Mouse (Mus musculus) lung, embryonic 16.5 days (tissue): ENCODE measurements around the gene Cnn1. TPM values are rescaled to one million over a fixed set of nuclear protein-coding genes. Genes with fewer than 3 reads are reported as not detected.
"Not testable (repeated sequence)": the region's sequence is repeated elsewhere in the genome, so short reads cannot be mapped to it uniquely, and the experiment has no call there.

Source experiments
- ATAC-seq: fragments of 200-750 bp; cut with Nextera tagmentation; 2 replicates; pipeline ENCODE4 v1.8.0; 2017; ENCODE audit warnings: low read depth, mild to moderate bottlenecking, moderate library complexity
- H3K27ac ChIP-seq: fragments of 300-500 bp; sonication (generic); 2 replicates; pipeline ENCODE4 v1.5.1; 2014; ENCODE audit warnings: mild to moderate bottlenecking, control low read depth, low read length
- H3K27me3 ChIP-seq: fragments of 300-500 bp; sonication (generic); 2 replicates; pipeline ENCODE4 v1.6.1; 2014; ENCODE audit warnings: low read depth, low read length, mixed read lengths; ENCODE audit not compliant: control insufficient read depth, insufficient read depth
- H3K36me3 ChIP-seq: fragments of 300-500 bp; sonication (generic); 2 replicates; pipeline ENCODE4 v1.6.1; 2014; ENCODE audit warnings: low read length; ENCODE audit not compliant: control insufficient read depth, insufficient read depth
- H3K4me1 ChIP-seq: fragments of 300-500 bp; sonication (generic); replicated peaks from 2 replicates; pipeline ENCODE4 v1.6.1; 2014; ENCODE audit warnings: low read length, mixed read lengths; ENCODE audit not compliant: control insufficient read depth, insufficient read depth
- H3K4me2 ChIP-seq: fragments of 300-500 bp; sonication (generic); 2 replicates; pipeline ENCODE4 v1.6.1; 2014; ENCODE audit warnings: low read depth, low read length, control low read depth
- H3K4me3 ChIP-seq: fragments of 300-500 bp; sonication (generic); 2 replicates; pipeline ENCODE4 v1.5.1; 2014; ENCODE audit warnings: mild to moderate bottlenecking, low read length, control low read depth
- H3K9ac ChIP-seq: fragments of 300-500 bp; sonication (generic); 2 replicates; pipeline ENCODE4 v1.6.1; 2014; ENCODE audit warnings: low read length, control low read depth
- H3K9me3 ChIP-seq: fragments of 300-500 bp; sonication (generic); 2 replicates; pipeline ENCODE4 v1.6.1; 2016; ENCODE audit warnings: low read length; ENCODE audit not compliant: control insufficient read depth
- WGBS: fragments of 180-500 bp; shearing (Covaris S2); extraction: QIAGEN DNeasy Blood & Tissue Kit; methylation state at CpG from one replicate; pipeline ENCODE4 v1.1.7; 2014; 5-methylcytosine and 5-hydroxymethylcytosine counted together
- polyA plus RNA-seq: library from polyadenylated mRNA; unstranded; fragments of >200 nt; fragmentation: Nextera tagmentation; extraction: Ambion mirVana; gene quantifications from 2 replicates; pipeline ENCODE4 v1.2.1, GENCODE M21; 2015

The Cnn1 gene
- polyA plus RNA-seq, 1 experiment from 2014 or later, result 49.5 TPM

DNA sequence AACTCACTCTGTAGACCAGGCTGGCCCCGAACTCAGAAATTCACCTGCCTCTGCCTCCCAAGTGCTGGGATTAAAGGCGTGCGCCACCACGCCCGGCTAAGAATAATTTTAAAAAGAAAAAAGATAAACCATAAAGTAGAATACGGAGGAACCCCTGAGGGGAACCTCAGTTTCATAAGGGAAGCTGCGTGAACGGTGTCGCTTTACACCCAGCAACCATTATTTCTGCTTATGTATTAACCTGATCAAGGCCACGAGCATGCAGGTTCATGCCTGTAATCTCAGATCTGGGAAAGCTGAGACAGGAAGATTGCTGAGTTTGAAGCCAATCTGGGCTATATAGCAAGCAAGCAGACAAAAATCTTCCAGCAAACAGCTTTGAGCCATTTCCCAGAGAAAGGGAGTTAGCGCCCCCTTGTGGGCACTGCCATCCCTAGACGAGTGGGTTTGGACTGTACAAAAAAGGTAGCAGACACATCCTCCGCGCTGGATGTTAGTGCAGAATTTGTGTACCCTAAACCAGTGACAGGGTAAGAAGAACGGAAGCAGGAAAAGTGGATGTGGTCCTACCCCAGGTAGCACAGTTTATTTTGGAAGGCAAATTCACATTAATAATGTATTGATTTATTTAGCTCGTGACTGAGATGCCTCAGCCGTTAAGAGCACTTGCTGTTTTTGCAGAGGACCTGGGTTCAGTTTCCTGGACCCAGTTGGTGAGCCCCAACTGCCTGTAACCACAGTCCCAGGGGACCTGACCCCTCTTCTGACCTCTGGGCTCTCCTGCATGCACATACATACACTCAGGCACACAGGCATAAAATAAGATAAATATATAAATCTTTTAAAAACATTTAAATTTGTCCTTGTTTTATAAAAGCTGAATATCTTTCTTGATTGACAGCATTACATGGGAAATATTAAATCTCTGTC lies 44.4 kb downstream of the Cnn1 start:
- Histone ChIP-seq H3K36me3 (no peaks in the 10 kb centered on the region), H3K4me2 (no peak overlapping the region), H3K27me3 (no peaks in the 10 kb centered on the region), H3K4me3 (no peak overlapping the region), H3K9me3 (peaks cover 3% of the 10 kb centered on the region; the same call in 1 of the 2 replicates), H3K4me1 (no peaks in the 10 kb centered on the region), H3K9ac (no peak overlapping the region), H3K27ac (no peak overlapping the region)
- ATAC-seq, result peak; percentile 71
- WGBS, result 51% methylated on average over 17 of the region's 17 CpGs

DNA sequence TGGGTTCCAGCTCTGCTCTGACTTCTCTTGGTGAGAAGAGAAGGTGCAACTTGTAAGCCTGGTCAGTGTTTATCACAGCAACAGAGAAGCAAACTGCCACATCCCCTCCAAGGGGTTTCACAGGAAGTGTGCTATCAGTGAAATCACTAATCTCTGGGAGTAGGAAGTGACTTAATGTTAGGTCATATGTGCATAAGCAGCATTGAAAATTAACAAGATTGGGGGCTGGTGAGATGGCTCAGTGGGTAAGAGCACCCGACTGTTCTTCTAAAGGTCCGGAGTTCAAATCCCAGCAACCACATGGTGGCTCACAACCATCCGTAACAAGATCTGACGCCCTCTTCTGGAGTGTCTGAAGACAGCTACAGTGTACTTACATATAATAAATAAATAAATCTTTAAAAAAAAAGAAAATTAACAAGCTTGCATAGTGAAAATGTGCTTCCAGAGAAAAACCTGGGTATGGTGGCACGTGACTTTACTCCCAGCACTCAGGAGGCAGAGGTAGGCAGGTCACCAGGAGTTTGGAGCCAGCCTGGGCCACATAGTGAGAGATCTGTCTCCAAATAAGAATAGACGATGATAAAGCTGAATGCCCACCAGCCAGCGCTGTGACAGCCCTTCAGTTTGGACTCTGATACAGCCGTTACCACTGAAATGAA lies 45.4 kb downstream of the Cnn1 start:
- 82% methylated on average over 6 of the region's 8 CpGs for WGBS

DNA sequence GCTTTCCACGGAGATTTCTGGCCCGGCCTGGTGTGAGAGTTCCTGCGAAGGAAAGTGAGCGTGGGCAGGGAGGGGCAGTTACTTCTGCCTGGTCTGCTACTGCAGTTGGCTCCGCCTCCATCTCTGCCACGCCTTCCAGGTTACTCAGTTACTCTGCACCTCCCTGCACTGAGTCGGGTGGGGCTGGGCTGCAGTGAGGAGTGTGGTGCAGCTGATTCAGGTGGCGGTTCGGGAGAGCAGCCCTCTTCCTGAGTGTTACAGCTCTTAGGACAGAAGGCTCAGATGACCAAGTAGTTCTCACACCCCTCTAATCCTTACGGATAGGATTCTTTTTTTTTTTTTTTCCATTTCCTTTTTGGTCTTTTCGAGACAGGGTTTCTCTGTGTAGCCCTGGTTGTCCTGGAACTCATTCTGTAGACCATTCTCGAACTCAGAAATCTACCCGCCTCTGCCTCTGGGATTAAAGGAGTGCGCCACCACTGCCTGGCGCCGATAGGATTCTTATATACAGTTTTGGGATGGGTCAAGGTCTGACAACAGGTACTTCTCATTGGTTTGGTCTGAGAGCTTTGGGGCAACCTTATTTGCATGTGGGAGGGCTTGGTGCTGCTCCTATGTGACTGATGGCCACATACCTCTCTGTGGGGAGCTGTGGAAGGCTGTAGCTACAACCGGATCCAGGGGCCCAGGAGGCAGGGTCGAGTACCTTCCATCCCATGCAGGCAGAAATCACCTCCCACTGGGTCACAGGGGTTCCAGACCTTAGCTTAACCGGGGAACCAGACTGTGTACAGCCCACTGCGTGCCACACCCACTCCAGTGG lies 50.6 kb downstream of the Cnn1 start:
- Histone ChIP-seq H3K9me3 (peaks cover 3% of the 10 kb centered on the region; the same call in 1 of the 2 replicates), H3K27me3 (no peaks in the 10 kb centered on the region), H3K27ac (no peak overlapping the region), H3K4me2 (no peak overlapping the region), H3K36me3 (no peaks in the 10 kb centered on the region), H3K4me3 (no peak overlapping the region), H3K9ac (no peak overlapping the region), H3K4me1 (no peaks in the 10 kb centered on the region)
- ATAC-seq, result no peak
- 65% methylated on average over 20 of the region's 20 CpGs for WGBS

More for the DNA sequence above, 45.4 kb downstream of the Cnn1 start:
- no peaks in the 10 kb centered on the region for H3K36me3 ChIP-seq
- no peaks in the 10 kb centered on the region for H3K27me3 ChIP-seq
- no peak for ATAC-seq
- H3K9me3 ChIP-seq, result peaks cover 3% of the 10 kb centered on the region; the same call in 1 of the 2 replicates
- H3K9ac ChIP-seq, result no peak overlapping the region
- no peak overlapping the region for H3K4me2 ChIP-seq
- no peak overlapping the region for H3K4me3 ChIP-seq
- no peaks in the 10 kb centered on the region for H3K4me1 ChIP-seq
- no peak overlapping the region for H3K27ac ChIP-seq

DNA sequence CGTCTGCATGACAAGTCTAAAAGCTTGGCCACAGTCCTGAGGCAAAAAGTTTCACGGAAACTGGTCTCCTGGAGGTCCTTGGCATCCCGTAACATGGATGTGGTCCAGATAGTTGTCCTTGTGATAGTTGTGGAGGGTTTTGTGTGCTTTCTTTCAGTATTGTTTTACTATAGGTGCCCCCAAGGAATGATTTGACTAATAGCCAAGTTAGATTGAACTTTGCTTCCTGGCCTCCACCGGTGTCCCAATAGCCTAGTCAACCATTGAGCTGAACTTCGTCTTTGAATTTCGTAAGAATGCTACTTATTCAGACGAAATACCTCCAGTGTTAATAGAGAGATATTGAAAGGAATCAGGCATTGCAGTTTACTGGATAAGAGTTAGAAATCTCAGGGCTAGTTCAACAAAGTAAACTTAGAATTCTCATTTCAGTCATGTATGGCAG lies 51.3 kb downstream of the Cnn1 start:
- ATAC-seq, H3K4me3 ChIP-seq, H3K4me2 ChIP-seq, H3K9me3 ChIP-seq, H3K9ac ChIP-seq, H3K36me3 ChIP-seq, H3K4me1 ChIP-seq, H3K27me3 ChIP-seq, H3K27ac ChIP-seq: not testable (repeated sequence)
- WGBS, result 78% methylated on average over 7 of the region's 7 CpGs

DNA sequence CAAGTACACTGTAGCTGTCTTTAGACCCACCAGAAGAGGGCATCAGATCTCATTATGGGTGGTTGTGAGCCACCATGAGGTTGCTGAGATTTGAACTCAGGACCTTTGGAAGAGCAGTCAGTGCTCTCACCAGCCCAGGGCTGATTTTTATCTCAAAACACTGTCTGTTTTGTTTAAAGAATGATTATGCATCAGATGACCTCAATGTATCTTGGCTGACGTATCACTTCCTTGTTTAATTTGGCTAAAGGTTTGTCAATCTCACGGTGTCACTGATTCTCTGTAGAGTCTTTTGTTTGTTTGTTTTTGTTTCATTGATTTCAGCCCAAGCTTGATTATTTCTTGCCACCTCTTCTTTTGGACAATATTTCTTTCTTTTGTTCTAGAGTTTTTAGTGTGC lies 51.9 kb downstream of the Cnn1 start:
- WGBS, result 66% methylated on average over 2 of the region's 2 CpGs
- Histone ChIP-seq H3K9me3 (peaks cover 3% of the 10 kb centered on the region; the same call in 1 of the 2 replicates), H3K36me3 (no peaks in the 10 kb centered on the region), H3K27me3 (no peaks in the 10 kb centered on the region), H3K4me1 (peaks cover 3% of the 10 kb centered on the region; the same call in 1 of the 2 replicates), H3K27ac (no peak overlapping the region), H3K4me3 (no peak overlapping the region), H3K9ac (no peak overlapping the region), H3K4me2 (no peak overlapping the region)
- no peak for ATAC-seq

DNA sequence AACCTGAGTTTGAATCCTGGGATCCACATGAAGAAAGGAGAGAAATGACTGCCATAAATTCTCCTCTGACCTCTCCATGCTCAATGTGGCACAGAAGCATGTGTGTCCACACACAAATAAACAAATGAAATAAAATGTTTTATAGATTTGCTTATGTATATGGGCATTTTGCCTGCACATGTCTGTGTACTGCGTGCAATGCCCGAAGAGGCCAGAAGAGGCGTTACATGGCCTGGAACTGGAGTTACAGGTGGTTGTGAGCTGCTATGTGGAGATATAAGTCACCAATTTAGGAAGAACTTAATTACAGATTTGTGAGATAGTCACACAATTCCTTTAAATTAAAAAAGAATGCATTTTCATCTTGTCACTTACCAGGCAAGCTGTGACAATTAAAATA lies 54.8 kb downstream of the Cnn1 start:
- Histone ChIP-seq H3K27me3 (no peaks in the 10 kb centered on the region), H3K27ac (no peak overlapping the region), H3K9me3 (no peaks in the 10 kb centered on the region), H3K9ac (no peak overlapping the region), H3K4me2 (no peak overlapping the region), H3K36me3 (peaks cover 2% of the 10 kb centered on the region; the same call in 1 of the 2 replicates), H3K4me1 (peaks cover 14% of the 10 kb centered on the region), H3K4me3 (no peak overlapping the region)
- ATAC-seq, result no peak
- 85% methylated on average over 3 of the region's 3 CpGs for WGBS

DNA sequence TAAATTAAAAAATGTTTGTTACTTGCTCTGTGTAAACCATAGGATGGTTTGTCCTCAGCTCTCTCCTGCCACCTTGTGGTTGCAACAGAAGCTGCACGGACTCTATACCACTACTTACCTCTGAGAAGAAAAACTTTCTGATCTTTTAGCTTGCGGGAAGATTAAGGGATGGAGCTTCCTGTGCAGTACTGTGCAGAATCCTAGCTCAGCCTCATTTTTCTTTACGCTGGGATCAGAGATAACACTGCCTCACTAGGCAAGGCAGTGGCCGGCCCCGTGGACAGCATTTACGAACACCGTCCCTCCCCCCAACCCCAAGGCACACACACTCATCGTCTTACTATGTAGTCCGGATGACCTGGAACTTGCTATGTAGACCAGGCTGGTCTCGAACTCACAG lies 56.6 kb downstream of the Cnn1 start:
- no peaks in the 10 kb centered on the region for H3K9me3 ChIP-seq
- peak overlapping the region; percentile 58 for H3K4me2 ChIP-seq
- H3K27ac ChIP-seq, result no peak overlapping the region
- H3K36me3 ChIP-seq, result peaks cover 2% of the 10 kb centered on the region; the same call in 1 of the 2 replicates
- 14% methylated on average over 10 of the region's 10 CpGs for WGBS
- H3K4me3 ChIP-seq, result peak overlapping the region; percentile 77
- H3K4me1 ChIP-seq, result peaks cover 14% of the 10 kb centered on the region
- peak; percentile 10; the same call in 1 of the 2 replicates for ATAC-seq
- H3K9ac ChIP-seq, result peak overlapping the region; percentile 54; the same call in 1 of the 2 replicates
- no peaks in the 10 kb centered on the region for H3K27me3 ChIP-seq

DNA sequence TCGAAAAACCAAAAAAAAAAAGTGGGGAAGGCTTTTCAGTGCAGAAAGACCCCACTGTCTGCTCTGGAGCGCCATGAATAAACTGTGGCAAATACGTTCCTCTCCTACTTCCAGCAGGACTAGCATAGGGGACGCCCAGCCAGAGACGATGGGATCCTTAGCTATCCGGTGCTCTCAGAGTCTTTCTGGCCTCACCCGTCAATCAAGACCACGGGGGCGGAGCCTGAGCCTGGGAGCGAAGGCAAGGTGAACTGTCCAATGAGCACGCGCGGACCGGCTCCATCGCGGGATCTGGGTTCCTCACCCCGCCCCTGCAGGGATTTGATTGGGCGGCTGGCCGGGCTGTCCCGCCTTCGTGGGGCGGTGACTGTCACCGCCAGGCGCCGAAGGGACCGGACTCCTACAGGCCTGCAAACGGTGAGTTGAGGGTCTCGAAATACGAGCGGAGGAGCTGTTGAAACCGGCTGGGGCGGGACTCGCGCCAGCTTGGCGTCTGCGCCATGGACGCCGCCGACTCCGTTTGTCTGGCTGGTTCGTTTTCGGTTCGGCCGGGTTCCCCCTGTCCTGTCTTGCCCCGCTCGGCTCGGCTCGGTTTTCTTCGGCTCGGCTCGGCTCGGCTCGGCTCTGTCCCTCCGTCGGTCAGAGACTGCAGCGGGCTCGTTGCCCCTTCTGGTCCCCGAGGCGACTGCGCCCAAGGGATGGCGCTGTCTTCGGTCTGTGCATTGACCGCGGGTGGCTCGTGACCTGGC lies 57.7 kb downstream of the Cnn1 start, which contains the start of gene Pigyl:
Pigyl (plus strand) TSS at position 350 of the 749 bp plus-strand sequence.
- Histone ChIP-seq H3K4me1 (peaks cover 14% of the 10 kb centered on the region), H3K9me3 (no peaks in the 10 kb centered on the region), H3K4me3 (peak within 1 kb of the TSS; percentile 77), H3K27me3 (no peaks in the 10 kb centered on the region), H3K27ac (peak within 1 kb of the TSS; percentile 92), H3K4me2 (peak within 1 kb of the TSS; percentile 89), H3K9ac (peak within 1 kb of the TSS; percentile 90), H3K36me3 (peaks cover 2% of the 10 kb centered on the region; the same call in 1 of the 2 replicates)
- WGBS, result 1% methylated on average over 65 of the region's 65 CpGs
- ATAC-seq, result peak; percentile 99
